Mouse (Mus musculus): Measurements from ENCODE around the gene Gm20521. TPM values are rescaled to one million over a fixed set of nuclear protein-coding genes. Genes with fewer than 3 reads are reported as not detected.

Gm20521 gene
- polyA plus RNA-seq, 1 experiment: 1.6 TPM

- TF ChIP-seq GATA1 (IDR thresholded peaks at IDR 0.05; ENCODE audit: borderline replicate concordance, low read length): no peak
- Histone ChIP-seq H3K9me3 (no peaks in the 10 kb centered on the region), H3K27me3 (replicated peaks) (no peaks in the 10 kb centered on the region), H3K4me1 (peaks cover 14% of the 10 kb centered on the region), H3K4me3 (replicated peaks) (no peak overlapping the region), H3K36me3 (replicated peaks; ENCODE audit: low read length) (no peaks in the 10 kb centered on the region)
These were observed 17.0 kb upstream of the Gm20521 start for GRCm38 (mm10) chr14:54866268-54866667.

- Histone ChIP-seq H3K27me3 (replicated peaks) (no peaks in the 10 kb centered on the region), H3K36me3 (replicated peaks; ENCODE audit: low read length) (no peaks in the 10 kb centered on the region), H3K4me3 (replicated peaks) (no peak overlapping the region), H3K4me1 (peaks cover 14% of the 10 kb centered on the region), H3K9me3 (no peaks in the 10 kb centered on the region)
- no peak for TF ChIP-seq GATA1 (IDR thresholded peaks at IDR 0.05; ENCODE audit: borderline replicate concordance, low read length)
- TF ChIP-seq FLI1 (IDR thresholded peaks at IDR 0.05; ENCODE audit: low read length): no peak
These were observed 16.3 kb upstream of the Gm20521 start for GRCm38 (mm10) chr14:54866936-54867335.

DNA sequence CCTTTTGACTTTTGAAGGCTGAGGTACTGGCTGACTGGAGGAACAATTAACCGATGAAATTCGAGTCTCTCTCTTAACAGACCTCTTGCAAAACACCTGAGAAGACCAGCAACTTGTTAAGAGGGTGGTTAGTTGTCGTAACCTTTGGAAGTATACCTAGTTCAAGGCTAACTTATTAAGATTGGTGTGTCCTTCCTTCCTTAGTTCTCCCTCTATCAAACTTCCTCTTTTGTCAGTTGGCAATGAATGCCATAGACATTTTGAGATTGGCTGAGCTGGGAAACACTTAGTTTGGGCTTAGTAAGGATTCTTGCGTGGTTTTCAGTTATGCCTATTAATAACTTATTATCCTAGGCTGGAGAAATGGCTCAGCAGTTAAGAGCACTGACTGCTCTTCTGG lies 15.2 kb upstream of the Gm20521 start:
- H3K4me3 ChIP-seq (replicated peaks): no peak overlapping the region
- H3K9me3 ChIP-seq: no peaks in the 10 kb centered on the region
- no peaks in the 10 kb centered on the region for H3K36me3 ChIP-seq (replicated peaks; ENCODE audit: low read length)
- H3K4me1 ChIP-seq: peaks cover 19% of the 10 kb centered on the region
- TF ChIP-seq GATA1 (IDR thresholded peaks at IDR 0.05; ENCODE audit: borderline replicate concordance, low read length) (no peak), FLI1 (IDR thresholded peaks at IDR 0.05; ENCODE audit: low read length) (no peak)
- no peaks in the 10 kb centered on the region for H3K27me3 ChIP-seq (replicated peaks)

GRCm38 (mm10) chr14:54870861-54871260 lies 12.4 kb upstream of the Gm20521 start, which contains the start of gene Homez:
Gene Homez (minus strand): TSS chr14:54870961.
- H3K27me3 ChIP-seq (replicated peaks): no peaks in the 10 kb centered on the region
- peaks cover 30% of the 10 kb centered on the region for H3K4me1 ChIP-seq
- TF ChIP-seq GATA1 (IDR thresholded peaks at IDR 0.05; ENCODE audit: borderline replicate concordance, low read length) (no peak), FLI1 (IDR thresholded peaks at IDR 0.05; ENCODE audit: low read length) (no peak)
- no peaks in the 10 kb centered on the region for H3K9me3 ChIP-seq
- peaks cover 3% of the 10 kb centered on the region for H3K36me3 ChIP-seq (replicated peaks; ENCODE audit: low read length)
- no peak within 1 kb of the TSS for H3K4me3 ChIP-seq (replicated peaks)

DNA sequence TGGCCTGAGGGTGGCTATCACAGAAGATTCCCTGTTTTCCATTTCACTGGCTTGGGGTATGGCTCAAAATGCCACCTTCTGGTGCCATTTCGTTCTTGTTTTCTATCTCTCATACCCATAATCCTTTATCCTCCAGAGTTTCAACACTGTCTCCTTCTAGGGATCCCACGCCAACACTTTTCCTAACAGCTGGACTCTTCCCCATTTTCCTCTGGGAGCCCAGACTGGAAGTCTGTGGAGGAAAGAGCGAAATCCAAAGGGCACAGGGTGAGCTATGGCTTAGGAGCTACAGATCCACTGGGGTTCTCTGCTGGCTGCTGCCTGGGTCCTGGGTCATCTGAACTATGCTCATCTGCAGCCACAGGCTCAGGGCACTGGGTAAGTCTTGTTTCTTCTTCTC lies 9.1 kb upstream of the Gm20521 start:
- Histone ChIP-seq H3K36me3 (replicated peaks; ENCODE audit: low read length) (peaks cover 3% of the 10 kb centered on the region), H3K27me3 (replicated peaks) (peaks cover 5% of the 10 kb centered on the region), H3K4me1 (peaks cover 37% of the 10 kb centered on the region), H3K4me3 (replicated peaks) (no peak overlapping the region), H3K9me3 (no peaks in the 10 kb centered on the region)
- TF ChIP-seq FLI1 (IDR thresholded peaks at IDR 0.05; ENCODE audit: low read length): no peak
- no peak for TF ChIP-seq GATA1 (IDR thresholded peaks at IDR 0.05; ENCODE audit: borderline replicate concordance, low read length)

DNA sequence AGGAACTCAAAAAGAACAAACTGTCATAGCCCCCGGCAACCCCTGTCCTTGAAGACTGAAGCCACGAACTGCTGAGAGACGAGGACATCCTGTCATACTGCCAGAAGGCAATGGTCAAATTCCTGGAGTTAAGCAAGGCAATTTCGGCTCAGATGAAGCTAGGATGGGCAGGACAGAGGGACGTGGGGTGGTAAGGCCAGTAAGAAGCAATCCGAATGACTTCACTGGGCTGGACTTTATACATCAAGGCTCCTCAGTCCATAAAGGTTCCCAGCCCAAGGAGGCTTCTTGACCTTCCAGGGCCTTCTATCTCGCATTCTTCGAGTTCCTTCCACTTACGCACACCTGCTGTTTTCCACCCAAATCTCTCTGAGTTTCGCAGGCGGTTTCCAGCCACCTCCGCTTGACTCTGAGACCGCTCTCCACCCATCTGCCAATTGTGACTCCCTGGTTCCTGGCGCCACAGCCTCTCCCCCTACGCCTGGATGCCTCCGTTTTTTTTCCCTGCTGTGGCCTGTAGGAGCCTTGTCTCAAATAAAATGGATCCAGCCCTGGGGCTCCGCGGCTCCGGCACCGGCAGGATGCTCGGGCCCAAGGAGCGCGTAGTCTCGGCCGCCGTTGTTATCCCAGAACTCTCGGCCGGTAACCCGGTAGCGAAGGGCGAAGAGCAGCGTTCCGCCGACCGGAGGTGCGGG lies 7.2 kb upstream of the Gm20521 start:
- no peak for TF ChIP-seq GATA1 (IDR thresholded peaks at IDR 0.05; ENCODE audit: borderline replicate concordance, low read length)
- no peak for TF ChIP-seq FLI1 (IDR thresholded peaks at IDR 0.05; ENCODE audit: low read length)

DNA sequence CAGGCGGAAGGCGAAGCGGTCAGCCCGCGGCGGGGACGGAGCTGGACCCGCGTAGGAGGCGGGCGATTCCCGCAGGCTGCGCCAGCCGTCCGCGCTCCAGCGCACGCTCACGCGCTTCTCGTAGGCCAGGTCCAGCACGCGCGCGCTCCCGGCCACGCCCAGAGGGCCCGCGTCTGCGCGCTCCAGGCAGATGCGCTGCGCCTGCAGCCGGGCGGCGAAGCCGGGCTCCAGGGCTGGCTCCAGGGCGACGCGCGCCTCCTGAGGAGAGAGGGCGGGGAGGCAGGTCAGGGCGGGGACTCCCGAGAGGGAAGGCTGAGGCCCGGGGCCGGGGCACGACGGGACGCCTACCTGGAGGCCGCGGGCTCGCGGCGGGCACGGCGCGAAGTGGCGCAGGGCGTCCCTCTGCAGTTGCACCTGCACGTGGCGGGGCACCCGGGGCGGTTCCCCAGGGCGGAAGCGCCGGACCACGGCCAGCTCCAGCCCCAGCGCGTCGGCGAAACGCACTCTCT lies 6.6 kb upstream of the Gm20521 start:
- Histone ChIP-seq H3K4me1 (peaks cover 37% of the 10 kb centered on the region), H3K27me3 (replicated peaks) (peaks cover 5% of the 10 kb centered on the region), H3K36me3 (replicated peaks; ENCODE audit: low read length) (peaks cover 3% of the 10 kb centered on the region), H3K9me3 (peaks cover 6% of the 10 kb centered on the region), H3K4me3 (replicated peaks) (peak overlapping the region; percentile 95)
- TF ChIP-seq GATA1 (IDR thresholded peaks at IDR 0.05; ENCODE audit: borderline replicate concordance, low read length) (no peak), FLI1 (IDR thresholded peaks at IDR 0.05; ENCODE audit: low read length) (no peak)

More for the DNA sequence above, 7.2 kb upstream of the Gm20521 start:
- Histone ChIP-seq H3K4me3 (replicated peaks) (peak overlapping the region; percentile 95), H3K27me3 (replicated peaks) (peaks cover 5% of the 10 kb centered on the region), H3K36me3 (replicated peaks; ENCODE audit: low read length) (peaks cover 3% of the 10 kb centered on the region), H3K4me1 (peaks cover 37% of the 10 kb centered on the region), H3K9me3 (peaks cover 2% of the 10 kb centered on the region)

DNA sequence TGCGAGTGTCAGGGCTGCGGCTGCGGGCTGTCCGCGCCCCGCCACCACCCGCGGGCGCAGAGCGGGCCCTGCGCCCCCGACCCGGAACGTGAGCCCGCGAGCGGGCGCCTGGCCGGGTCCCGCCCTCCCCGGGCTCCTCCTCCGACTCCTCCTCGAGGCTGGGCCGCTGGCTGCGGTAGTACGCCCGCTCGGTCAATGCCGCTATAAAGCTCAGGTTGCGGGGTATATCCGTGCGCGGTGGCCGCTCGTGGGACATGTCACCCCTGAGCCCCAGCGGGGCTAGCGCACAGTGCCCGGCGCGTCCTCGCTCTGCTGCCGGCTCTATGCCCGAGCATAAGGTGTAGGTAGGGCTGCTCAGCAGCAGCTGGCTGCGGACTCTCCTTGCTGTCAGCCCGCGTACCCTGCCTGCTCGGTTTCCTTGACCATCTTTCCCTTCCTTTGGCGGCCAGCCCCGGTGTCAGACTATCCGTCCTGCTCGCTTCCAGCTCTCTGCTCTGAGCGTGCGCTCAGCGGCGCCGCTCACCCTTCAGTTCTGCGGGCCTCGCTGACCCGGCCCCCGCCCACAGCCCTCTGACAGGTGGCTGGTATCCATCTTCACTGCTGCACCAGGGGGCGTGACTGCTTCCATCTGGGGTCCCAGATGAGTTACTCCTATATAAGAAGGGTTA lies 6.1 kb upstream of the Gm20521 start, which contains the start of gene Ppp1r3e:
TSS of gene Ppp1r3e (minus strand) at position 503 of the 668 bp plus-strand sequence.
- TF ChIP-seq GATA1 (IDR thresholded peaks at IDR 0.05; ENCODE audit: borderline replicate concordance, low read length): no peak
- TF ChIP-seq FLI1 (IDR thresholded peaks at IDR 0.05; ENCODE audit: low read length): no peak
- Histone ChIP-seq H3K4me3 (replicated peaks) (peak within 1 kb of the TSS; percentile 95), H3K27me3 (replicated peaks) (peaks cover 5% of the 10 kb centered on the region)

DNA sequence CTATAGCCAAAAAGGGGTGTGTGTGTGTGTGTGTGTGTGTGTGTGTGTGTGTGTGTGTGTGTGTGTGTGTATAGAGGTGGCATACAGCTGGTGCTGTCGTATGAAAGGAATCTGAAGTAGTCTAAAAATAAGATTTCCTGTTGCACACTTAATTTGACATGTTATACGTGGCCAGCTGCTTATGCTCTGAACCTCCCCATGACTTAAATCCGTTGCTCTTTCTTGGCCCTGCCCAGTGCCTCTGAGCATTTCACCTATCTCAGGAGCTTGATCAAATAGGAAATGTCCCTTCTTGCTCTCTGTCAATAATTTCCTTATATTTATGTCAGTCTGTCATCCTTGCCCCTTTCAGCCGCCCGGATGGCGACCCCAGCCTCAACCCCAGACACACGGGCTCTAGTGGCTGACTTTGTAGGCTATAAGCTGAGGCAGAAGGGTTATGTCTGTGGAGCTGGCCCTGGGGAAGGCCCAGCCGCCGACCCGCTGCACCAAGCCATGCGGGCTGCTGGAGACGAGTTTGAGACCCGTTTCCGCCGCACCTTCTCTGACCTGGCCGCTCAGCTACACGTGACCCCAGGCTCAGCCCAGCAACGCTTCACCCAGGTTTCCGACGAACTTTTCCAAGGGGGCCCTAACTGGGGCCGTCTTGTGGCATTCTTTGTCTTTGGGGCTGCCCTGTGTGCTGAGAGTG lies 926 bp downstream of the Gm20521 start:
- H3K9me3 ChIP-seq: peaks cover 6% of the 10 kb centered on the region
- H3K4me3 ChIP-seq (replicated peaks): peak overlapping the region; percentile 92
- no peaks in the 10 kb centered on the region for H3K27me3 ChIP-seq (replicated peaks)
- H3K36me3 ChIP-seq (replicated peaks; ENCODE audit: low read length): peaks cover 30% of the 10 kb centered on the region
- peaks cover 24% of the 10 kb centered on the region for H3K4me1 ChIP-seq
- no peak for TF ChIP-seq GATA1 (IDR thresholded peaks at IDR 0.05; ENCODE audit: borderline replicate concordance, low read length)
- no peak for TF ChIP-seq FLI1 (IDR thresholded peaks at IDR 0.05; ENCODE audit: low read length)

More for the DNA sequence above, 6.1 kb upstream of the Gm20521 start, which contains the start of gene Ppp1r3e:
- Histone ChIP-seq H3K9me3 (peaks cover 6% of the 10 kb centered on the region), H3K36me3 (replicated peaks; ENCODE audit: low read length) (peaks cover 3% of the 10 kb centered on the region), H3K4me1 (peaks cover 37% of the 10 kb centered on the region)

Measured in megakaryocyte, embryonic 14.5 days (primary cell).